Mouse (Mus musculus): ENCODE data around the gene Ppfia4.

GRCm38 (mm10) chr1:134336958-134337710 is 4.4 kb upstream of the Ppfia4 start:
- TF ChIP-seq ZNF384 (IDR thresholded peaks at IDR 0.05; ENCODE audit: low read depth, low read length): no peak
- TF ChIP-seq CHD2 (IDR thresholded peaks at IDR 0.05; ENCODE audit: low read depth, low read length): no peak
- no peak for TF ChIP-seq ZC3H11A (IDR thresholded peaks at IDR 0.05; ENCODE audit: borderline replicate concordance, low read depth, low read length)
- TF ChIP-seq HCFC1 (IDR thresholded peaks at IDR 0.05; ENCODE audit: borderline replicate concordance, insufficient read depth, low read length): no peak
- no peak for TF ChIP-seq MAFK (IDR thresholded peaks at IDR 0.05; ENCODE audit: insufficient read depth, low read depth, low read length)

Measured in ES-E14 (cell line).